Mouse (Mus musculus) thymus, postnatal 10 days (tissue): ENCODE data around the gene Becn1.

ENCODE experiments used
- DNase-seq, 2 experiments: peaks; one replicate each; pipeline ENCODE4 v3.0.0; 2021; ENCODE audit warnings: low spot score in 2 of 2

The Becn1 gene

DNA sequence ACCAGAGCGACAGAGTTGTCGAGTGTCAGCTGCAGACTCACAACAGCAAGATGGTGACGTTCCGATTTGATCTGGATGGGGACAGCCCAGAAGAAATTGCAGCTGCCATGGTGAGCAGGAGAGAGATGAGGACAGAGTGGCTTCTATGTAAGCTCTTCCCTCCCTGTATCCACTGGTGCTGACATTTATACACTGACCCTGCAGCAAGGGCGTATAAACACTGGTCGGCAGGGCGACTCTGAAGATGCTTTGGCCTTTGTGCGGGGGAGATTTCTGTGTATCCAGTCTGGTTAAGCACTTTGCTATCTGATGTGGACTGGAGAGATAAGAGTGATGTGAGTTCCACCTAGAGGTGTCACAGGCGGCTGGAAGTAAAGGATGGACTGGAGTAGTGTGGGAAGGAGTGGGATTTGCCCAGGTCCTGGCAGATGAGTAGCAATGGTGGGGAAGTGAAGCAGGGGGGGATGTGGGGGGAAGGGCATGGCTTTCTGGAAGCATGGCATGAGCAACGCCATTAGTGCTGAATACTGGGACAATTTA, 32.4 kb downstream of the Becn1 start:
- DNase-seq, result no peak

DNA sequence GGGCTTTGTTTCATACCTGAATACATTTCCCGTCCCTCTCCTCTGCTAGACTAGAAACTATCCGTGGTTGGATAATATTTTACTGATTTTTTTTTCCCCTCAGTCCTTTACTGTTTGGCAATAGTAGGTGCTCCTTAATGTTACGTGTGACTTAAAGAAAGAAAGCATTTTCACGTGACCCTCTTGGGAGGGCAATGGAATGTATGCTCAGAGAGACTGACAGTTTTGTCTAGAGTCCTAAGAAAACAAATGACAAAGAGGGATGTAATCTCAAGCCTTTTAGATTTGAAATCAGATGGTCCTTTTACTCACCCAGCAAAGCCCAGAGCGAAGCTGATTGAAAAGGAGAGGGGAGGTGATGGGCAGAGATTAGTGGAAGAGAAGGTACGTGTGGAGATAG, 36.2 kb downstream of the Becn1 start:
- DNase-seq, result no peak

DNA sequence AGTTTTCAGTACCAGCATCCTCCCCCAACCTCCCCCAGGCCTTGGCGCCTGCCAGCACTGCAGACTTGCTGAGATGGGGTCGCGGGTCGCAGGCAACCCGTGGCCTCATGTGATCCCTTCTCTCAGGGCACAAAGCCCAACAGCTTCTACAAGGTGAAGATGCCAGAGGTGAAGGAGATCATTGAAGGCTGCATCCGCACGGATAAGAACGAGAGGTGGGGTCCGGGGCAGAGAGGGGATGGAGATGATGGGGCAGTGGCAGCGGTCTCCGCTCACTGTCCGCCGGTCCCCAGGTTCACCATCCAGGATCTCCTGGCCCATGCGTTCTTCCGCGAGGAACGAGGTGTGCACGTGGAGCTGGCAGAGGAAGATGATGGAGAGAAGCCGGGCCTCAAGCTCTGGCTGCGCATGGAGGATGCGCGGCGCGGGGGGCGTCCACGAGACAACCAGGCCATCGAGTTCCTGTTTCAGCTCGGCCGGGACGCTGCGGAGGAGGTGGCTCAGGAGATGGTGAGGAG, 37.1 kb downstream of the Becn1 start:
- no peak for DNase-seq

DNA sequence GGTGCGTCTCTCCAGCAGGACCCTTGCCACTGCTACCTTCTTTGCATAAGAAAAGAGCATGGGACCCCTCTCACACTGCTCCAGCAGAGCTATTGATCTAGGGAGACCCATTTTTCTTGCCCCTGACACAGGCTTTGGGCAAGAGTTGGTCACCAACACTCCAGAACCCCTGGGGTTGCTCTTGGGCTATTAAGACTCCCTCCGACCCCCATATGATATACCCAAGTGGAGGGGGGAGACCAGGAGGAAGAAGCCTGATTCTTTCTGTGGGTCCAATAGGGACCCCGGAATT, 38.2 kb downstream of the Becn1 start:
- DNase-seq, result no peak

DNA sequence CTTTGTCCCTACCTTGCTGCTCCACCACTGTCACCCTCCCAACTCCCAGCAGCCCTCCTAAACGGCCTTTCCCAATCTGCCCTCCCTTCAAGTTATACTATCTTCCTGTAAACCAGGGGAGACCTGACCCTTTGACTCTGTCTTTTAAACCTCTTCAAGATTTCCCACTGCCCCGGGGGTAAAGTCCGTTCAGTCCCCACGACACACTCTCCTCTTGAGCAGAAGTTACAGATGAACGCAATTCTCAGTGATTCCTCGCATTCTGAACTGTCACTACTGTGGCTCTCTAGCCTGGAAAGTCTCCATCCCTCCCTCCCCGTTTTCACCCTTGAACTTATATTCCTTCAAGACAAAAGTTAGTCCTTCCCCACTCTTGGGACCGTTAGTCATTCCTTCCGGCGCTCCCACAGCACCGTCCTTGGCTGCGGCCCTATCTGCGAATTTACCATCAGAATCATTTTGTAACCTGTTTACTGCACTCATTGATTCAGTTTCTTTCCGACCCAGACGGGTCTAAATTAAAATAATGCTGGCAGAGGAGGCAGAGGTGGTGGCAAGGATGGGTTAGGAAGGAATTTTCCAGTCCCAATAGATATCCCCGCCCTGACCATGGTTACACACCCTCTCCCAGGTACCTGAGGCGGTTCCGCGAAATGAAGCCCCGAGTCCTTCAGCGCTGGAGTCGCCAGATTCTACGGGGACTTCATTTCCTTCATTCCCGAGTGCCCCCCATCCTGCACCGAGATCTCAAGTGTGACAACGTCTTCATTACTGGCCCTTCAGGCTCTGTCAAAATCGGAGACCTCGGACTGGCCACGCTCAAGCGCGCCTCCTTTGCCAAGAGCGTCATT, 38.7 kb downstream of the Becn1 start:
- DNase-seq, result no peak

DNA sequence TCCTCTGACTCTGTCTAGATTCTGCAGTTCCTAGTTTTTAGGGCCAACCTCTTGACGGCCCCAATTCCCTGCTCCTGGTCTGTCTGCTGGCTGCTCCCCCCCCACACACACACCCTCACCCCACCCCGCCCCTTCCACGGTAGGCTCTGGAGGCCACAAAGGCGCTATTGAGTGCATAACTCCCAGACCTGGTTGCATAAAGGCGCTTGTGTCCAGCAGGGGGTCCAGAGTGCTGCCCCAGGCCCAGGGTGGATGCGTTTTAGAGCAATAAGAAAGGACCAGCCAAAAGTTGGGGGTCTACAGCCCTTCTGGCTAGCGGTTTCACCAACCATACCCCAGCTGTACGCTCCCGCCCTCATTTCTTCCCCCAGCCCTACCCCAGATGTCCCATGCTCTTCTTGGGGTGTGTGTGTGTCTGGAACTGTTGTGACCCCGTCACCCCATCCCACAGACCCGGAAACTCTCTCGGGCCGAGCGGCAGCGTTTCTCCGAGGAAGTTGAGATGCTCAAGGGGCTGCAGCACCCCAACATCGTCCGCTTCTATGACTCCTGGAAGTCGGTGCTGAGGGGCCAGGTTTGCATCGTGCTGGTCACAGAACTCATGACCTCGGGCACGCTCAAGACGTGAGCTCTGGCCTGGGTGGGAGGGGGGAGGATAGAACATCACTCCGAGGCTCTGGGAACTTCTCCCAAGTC, 39.7 kb downstream of the Becn1 start:
- DNase-seq, result no peak

DNA sequence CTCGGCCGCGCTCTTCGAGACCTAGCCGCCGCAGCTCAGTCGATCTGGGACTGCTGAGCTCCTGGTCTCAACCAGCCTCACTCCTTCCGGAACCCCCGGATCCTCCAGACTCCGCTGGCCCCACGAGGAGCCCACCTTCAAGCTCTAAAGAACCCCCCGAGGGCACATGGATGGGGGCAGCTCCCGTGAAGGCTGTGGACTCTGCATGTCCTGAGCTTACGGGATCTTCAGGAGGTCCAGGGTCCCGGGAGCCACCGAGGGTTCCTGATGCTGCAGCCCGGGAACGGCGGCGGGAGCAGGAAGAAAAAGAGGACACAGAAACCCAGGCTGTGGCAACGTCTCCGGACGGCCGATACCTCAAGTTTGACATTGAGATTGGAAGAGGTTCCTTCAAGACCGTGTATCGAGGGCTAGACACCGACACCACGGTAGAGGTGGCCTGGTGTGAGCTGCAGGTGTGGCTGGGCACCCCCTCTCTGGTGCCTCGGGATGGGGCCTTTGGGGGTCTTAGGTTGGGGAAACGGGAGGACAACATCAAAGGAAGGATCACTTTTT, 41.2 kb downstream of the Becn1 start:
- no peak for DNase-seq

DNA sequence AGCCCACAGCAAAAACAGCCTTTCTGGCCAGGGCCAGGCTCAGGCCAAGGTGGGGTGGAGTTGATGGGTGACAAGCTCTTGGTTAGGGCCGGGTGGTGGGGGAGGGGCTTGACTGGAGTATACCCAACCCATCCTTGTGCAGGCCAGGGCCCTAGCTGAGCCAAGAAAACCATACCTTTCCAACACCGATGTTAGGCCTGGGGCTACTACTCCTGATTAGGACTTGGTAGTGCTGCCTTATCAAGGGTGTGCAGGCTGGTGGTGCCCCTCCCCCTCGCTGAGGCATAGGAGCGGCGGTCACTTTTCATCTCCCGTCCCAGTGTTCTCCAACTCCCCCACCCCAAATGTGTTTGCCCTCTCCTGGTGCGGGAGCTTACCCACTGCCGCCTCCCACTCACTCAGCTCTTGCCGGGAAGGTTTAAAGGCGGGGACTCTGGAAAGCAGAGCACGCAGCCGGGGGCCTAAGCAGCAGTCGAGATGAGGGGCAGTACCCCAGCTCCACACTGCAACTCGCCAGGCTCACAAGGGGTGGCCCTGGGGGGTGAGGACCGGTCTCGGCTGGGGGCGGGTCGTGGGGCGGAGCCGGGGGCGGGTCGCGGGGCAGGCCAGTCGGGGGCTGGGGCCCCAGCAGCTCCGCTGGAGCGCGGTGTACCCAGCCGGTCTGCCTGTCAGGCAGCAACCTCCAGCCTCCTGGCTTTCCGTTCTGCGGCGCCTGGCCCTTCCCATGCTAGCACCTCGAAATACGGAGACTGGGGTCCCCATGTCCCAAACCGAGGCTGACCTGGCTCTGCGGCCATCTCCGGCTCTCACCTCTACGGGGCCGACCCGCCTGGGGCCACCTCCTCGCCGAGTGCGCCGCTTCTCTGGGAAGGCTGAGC, 41.9 kb downstream of the Becn1 start, which contains the start of gene Wnk4:
TSS of gene Wnk4 (plus strand) at position 620 of the 878 bp plus-strand sequence.
- peak in 1 of 2 experiments; percentile 39 for DNase-seq

DNA sequence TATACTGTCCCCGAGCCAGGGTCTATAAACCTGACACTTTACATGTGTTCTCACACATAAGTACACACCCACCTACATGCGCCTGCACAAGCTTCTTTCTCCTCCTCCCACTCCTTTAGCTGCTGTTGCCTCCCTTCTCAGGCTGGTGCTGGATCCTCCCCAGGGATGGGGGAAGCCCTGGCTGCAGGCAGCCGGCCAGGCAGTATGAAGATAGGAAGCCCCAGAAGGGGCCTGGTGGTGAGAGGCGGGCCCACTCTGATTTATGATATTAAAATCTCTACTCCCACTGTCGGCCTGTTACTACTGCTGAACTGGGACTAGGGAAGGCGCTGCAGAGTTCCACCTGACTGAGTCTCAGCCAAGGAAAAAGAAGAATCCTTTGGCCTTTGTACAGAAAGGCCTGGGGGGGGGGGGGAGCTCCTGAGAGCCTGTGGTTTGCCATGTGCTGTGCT, 42.8 kb downstream of the Becn1 start:
- no peak for DNase-seq

DNA sequence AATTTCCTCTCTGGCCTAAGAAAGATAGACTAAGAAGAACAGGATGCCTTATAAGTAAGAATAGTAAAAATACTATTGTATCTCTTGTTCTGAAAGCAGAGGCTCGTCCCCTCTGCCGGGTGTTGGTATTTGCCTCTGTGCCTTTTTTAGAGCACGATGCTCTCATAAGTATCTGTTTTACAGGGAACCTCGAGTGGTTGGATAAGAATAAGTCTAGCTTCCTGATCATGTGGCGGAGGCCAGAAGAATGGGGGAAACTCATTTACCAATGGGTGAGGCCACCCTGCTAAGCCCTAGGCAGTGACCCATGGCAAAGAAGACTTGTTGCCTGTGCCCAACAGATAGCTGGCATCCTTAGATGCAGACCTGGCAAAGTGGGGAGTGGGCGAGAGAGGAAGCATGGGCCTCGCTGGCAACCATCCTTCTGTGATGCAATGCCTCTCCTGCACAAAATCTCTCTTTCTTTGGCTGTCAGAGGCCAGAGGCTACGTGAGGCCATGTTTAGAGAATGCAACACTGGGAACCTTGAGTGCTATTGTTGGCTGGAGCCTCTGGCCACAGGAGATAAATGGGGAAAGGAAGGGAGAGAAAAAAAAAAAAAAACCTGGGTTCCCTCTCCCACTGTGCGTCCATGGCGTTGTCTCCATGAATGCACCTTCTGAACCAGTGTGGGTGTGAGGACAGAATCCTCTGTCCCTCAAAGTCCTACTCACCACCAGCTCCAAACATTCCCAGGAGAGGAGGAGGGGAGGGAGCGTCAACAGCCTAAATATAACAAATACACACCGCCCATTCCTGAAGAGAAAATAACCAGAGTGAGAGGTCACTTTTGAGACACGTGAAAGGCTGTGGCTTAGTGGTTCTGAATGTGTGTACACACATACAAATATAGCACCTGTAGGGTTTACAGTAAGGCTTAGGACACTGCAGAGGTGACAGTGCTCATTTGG, 46.0 kb downstream of the Becn1 start:
- DNase-seq, result no peak

DNA sequence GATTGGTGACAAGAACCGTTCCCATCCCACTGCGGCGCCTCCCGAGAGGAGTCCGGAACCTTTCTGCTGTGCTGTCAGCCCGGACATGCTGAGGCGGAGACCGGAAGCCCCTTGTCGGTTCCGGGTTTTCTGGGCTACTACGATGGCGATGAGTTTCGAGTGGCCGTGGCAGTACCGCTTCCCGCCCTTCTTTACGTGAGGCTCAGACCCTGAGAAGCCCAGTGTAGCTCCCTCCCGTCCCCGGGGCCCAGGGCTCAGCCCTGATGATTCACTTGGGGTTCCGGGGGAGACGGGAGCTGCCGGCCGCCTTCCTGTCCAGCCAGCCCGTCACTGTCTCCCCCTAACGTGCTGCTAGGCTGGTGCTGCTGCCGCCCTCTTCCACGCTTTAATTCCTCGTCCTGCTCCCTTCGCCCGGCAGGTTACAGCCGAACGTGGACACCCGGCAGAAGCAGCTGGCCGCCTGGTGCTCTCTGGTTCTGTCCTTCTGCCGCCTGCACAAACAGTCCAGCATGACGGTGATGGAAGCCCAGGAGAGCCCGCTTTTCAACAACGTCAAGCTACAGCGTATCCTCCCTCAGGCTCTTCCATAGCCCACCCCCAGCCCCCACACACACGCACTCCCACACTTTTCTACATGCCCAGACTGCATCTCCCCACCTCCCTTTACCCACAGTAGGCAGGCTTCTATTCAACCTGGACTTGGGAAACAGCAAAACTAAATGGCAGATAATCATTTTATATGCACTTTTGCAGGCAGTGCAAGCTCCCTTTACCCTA, 48.3 kb downstream of the Becn1 start, which contains the start of gene Vps25:
TSS of gene Vps25 (plus strand) at position 95 of the 777 bp plus-strand sequence.
- DNase-seq, result peak; percentile 67 to 81

DNA sequence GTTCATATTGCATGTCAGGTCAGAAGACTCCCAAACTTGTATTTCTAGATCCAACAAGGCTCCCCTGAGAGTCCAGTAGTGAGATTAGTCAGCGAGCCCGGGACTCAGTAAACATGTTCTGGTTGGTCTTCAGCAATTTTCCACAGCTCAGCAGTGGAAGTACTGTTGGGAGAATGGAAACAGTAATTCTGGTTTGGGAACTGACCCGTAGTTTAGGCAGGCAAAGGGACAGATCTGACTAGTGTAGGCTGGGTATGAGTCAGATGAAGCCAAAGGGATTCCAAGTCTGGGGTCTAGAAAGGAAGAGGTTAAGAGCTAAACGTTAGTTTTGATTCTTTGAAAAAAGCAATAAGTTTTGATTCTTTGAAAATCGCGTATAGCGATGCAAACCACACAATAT, 49.1 kb downstream of the Becn1 start:
- DNase-seq, result no peak

DNA sequence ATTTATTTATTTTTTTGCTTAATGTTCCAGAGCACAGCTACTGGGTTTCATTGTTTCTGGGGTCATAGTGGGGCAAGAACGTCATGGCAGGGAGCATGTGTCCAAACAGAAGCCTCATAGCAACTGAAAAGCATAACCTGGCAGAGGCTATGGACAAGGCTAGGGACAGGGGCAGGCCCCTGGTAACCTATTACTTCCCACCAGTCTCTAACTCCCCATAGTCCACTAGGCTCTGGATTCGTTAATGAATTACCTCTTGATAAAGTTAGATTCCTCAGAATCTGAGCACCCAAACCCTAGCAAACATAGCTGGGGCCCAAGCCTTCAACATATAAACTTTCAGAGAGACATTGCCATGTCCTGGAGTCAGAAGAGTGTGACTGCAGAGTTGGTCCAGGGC, 51.1 kb downstream of the Becn1 start:
- DNase-seq, result no peak

DNA sequence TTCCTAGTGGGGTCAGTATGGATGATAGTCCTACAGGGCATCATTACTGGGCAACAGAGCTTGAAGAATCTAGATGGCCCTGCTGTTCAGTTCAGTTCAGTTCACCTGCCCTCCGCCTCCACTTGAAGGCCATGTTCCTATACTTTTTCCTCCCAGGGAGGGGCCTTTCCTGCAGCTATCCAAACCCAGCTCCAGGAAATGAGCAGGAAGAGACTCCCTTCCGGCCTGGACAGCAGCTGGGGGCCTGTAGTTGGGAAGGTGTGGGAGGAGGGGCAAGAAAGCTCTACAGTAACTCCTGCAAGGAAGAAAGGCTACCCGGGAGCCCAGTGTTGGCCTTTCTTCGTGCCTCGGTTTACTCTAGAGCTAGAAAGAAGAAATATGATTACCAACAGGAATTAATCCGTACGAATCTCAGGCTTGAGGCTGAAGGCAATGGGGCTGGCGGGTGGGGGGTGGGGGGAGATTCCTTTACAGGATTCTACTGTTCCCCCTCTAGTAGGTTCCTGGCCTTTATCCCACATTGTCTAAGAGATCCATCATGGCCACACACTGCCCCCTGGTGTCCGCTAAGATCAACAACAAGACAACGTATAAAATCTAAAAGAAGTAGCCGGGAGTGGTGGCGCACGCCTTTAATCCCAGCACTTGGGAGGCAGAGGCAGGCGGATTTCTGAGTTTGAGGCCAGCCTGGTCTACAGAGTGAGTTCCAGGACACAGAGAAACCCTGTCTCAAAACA, 53.7 kb downstream of the Becn1 start:
- peak in 1 of 2 experiments; percentile 49 for DNase-seq

DNA sequence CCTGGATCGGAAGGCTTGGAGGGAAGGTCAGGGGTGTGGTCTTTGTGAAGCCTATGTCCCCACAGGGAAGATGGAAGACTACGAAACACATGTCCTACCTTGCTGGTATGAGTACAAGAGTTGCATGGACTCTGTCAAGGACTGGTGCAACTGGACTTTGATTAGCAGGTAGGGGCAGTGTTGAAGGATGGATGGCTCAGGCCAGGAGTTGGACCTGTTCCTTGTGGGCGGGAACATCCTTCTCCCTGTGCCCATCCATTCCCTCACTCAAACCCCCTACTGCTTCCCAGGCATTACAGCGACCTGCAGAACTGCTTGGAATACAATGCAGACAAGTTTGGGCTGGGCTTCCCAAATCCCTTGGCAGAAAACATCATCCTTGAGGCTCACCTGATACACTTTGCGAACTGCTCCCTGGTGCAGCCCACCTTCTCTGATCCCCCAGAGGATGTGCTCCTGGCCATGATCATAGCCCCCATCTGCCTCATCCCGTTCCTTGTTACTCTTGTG, 54.5 kb downstream of the Becn1 start:
- DNase-seq, result no peak

DNA sequence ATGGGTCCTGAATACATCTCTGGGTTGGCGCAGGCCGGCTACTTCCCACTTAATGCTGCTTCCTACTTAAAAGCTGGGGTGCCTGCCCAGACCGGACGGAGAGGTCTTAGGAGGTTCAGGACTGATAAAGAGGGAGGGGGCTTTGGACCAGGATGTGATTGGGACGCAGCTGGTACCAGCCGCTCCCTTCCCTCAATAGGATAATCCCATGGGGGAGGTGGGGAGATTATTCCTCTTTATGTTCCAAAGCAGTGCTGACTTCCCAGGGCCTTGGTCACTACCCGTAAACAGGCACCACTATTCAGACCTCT, 55.4 kb downstream of the Becn1 start:
- no peak for DNase-seq

DNA sequence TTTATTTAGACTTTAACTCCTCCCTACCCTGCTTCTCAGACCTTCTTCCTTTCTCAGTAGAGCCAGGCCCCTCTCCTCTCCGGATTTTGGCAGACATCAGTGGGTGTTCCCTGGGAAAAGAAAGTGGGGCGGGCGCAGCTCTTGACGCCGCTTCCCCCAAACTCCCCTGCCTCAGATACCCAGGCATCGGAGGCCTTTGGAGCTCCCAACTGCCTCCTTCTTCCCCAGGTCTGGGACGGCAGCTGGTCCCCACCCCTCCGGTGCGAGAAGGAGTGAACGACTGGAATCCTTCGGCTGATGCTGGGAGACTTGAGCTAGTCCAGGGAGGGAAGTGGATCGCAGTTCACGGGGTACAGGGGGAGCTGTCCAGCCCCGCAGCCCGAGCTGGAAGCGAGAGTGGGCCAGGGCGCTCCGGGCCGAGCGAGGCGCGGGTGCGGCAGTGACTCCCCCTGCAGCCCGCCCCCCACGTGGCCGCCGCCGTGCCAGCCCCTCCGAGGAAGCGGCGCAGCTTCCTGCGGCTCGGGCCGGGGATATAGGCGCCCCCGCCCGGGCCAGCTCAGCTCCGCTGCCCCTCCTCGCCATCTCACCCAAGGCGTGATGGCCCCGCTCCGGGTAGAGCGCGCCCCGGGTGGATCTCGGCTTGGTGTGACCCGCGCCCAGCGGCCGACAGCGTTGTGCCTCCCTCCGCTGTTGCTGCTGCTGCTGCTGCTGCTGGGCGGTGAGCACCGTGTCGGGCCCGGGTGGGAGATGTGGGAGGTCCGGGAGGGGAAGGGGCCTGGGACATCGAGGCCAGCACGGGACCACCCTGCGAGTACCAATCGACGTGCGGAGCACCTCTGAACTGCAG, 56.0 kb downstream of the Becn1 start, which contains the start of gene Ramp2:
TSS of gene Ramp2 (plus strand) at position 174 of the 847 bp plus-strand sequence.
- DNase-seq, result peak in 1 of 2 experiments; percentile 39

DNA sequence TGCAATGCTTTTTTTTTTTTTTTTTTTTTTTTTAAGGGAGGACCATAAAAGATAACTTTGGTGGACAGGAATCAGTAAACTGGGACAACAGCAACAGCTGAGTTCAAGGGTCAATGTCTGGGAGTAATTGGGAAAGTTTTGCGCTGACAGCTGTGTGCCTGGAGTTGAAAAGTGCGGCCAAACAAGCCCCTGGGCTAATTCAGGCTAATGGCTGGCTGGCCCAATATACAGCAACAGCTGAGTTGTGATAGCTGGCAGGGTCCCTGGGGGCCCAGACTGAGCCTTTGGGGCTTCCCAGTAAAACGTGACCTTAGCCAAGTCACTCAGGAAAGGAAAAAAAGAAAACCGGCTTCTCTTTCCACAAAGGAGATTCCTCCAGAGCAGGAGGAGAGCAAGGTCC, 57.0 kb downstream of the Becn1 start:
- DNase-seq, result no peak
